Mouse (Mus musculus) stomach, embryonic 16.5 days (tissue): ENCODE results near the gene Fto. TPM values are rescaled to one million over a fixed set of nuclear protein-coding genes. Genes with fewer than 3 reads are reported as not detected.
A peak's percentile ranks its signal among the peaks of the same experiment; 100 is the strongest.

Source experiments
- ATAC-seq: fragments of 200-750 bp; cut with Nextera tagmentation; 2 replicates; pipeline ENCODE4 v1.8.0; 2017; ENCODE audit warnings: moderate number of reproducible peaks, moderate TSS enrichment; ENCODE audit not compliant: insufficient read depth, low FRiP score
- H3K27ac ChIP-seq: fragments of 300-500 bp; sonication (generic); 2 replicates; pipeline ENCODE4 v1.5.1; 2014; ENCODE audit warnings: low read length
- H3K27me3 ChIP-seq: fragments of 300-500 bp; sonication (generic); 2 replicates; pipeline ENCODE4 v1.6.1; 2014; ENCODE audit warnings: low read length, control low read depth, mixed read lengths; ENCODE audit not compliant: control insufficient read depth, insufficient read depth
- H3K36me3 ChIP-seq: fragments of 300-500 bp; sonication (generic); 2 replicates; pipeline ENCODE4 v1.6.1; 2014; ENCODE audit warnings: low read length; ENCODE audit not compliant: control insufficient read depth, insufficient read depth
- H3K4me1 ChIP-seq: fragments of 300-500 bp; sonication (generic); 2 replicates; pipeline ENCODE4 v1.6.1; 2014; ENCODE audit warnings: low read length, control low read depth, mixed read lengths; ENCODE audit not compliant: control insufficient read depth, insufficient read depth
- H3K4me2 ChIP-seq: fragments of 300-500 bp; sonication (generic); 2 replicates; pipeline ENCODE4 v1.6.1; 2014; ENCODE audit warnings: low read depth, low read length, mixed read lengths
- H3K4me3 ChIP-seq: fragments of 300-500 bp; sonication (generic); replicated peaks from 2 replicates; pipeline ENCODE4 v1.5.1; 2014; ENCODE audit warnings: mild to moderate bottlenecking, low read length
- H3K9ac ChIP-seq: fragments of 300-500 bp; sonication (generic); 2 replicates; pipeline ENCODE4 v1.6.1; 2014; ENCODE audit warnings: low read length
- H3K9me3 ChIP-seq: fragments of 300-500 bp; sonication (generic); replicated peaks from 2 replicates; pipeline ENCODE4 v1.6.1; 2016; ENCODE audit warnings: low read length, control low read depth; ENCODE audit not compliant: control insufficient read depth
- WGBS: fragments of 180-500 bp; shearing (Covaris S2); extraction: QIAGEN DNeasy Blood & Tissue Kit; methylation state at CpG from one replicate; pipeline ENCODE4 v1.1.7; 2014; 5-methylcytosine and 5-hydroxymethylcytosine counted together
- polyA plus RNA-seq: library from polyadenylated mRNA; unstranded; fragments of >200 nt; fragmentation: Nextera tagmentation; extraction: Ambion mirVana; gene quantifications from 2 replicates; pipeline ENCODE4 v1.2.1, GENCODE M21; 2015

Fto gene
- polyA plus RNA-seq, 1 experiment from 2014 or later = 73.4 TPM

DNA sequence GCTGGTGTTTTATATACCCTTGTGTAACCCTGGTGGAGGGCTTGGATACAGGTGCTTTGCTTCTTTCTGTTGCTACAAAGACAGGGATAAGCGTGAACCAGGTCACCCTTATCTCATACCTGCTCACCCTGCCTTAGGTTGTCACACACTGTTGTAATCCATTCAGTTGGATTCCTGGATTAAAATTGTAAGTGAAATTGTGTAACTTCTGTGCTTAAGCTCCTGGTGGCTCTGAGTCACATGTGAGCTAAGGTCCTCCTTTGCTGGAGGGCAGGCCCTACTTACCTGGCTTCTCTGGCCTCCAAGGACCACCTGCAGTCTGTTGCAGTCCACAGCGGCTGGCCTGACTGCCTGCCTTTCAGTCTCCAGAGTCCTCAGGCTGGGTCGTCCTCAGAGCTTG is 71.1 kb downstream of the Fto start:
- Histone ChIP-seq H3K36me3 (no peaks in the 10 kb centered on the region), H3K27ac (peak overlapping the region; percentile 46; the same call in 1 of the 2 replicates), H3K4me1 (peaks cover 21% of the 10 kb centered on the region), H3K4me3 (no peak overlapping the region), H3K4me2 (no peak overlapping the region), H3K9me3 (no peaks in the 10 kb centered on the region), H3K27me3 (no peaks in the 10 kb centered on the region), H3K9ac (no peak overlapping the region)
- no peak for ATAC-seq
- WGBS = 75% methylated on average over 3 of the region's 3 CpGs

DNA sequence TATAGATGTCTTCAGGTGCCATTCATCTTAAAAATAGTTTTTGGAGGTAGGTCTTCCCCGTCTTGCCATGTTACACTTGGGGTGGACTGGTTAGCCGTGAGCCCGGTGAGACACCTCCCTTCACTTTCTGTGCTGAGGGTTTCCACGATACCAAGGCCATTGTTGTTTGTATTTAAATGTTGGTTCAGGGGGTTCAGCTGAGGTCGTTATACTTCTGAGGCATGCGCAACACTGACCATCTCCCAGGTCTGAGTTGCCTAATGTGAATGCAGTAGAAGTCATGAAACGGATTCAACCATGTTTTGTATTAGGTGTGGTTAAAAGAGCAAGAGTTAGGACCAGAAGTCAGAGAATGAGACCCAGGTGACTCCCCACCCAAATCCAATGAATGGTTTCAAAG is 72.5 kb downstream of the Fto start:
- ATAC-seq = no peak
- no peak overlapping the region for H3K4me3 ChIP-seq
- H3K27ac ChIP-seq = no peak overlapping the region
- no peaks in the 10 kb centered on the region for H3K36me3 ChIP-seq
- no peaks in the 10 kb centered on the region for H3K27me3 ChIP-seq
- H3K9me3 ChIP-seq = no peaks in the 10 kb centered on the region
- 89% methylated on average over 7 of the region's 7 CpGs for WGBS
- no peak overlapping the region for H3K4me2 ChIP-seq
- H3K4me1 ChIP-seq = peaks cover 25% of the 10 kb centered on the region
- H3K9ac ChIP-seq = no peak overlapping the region

DNA sequence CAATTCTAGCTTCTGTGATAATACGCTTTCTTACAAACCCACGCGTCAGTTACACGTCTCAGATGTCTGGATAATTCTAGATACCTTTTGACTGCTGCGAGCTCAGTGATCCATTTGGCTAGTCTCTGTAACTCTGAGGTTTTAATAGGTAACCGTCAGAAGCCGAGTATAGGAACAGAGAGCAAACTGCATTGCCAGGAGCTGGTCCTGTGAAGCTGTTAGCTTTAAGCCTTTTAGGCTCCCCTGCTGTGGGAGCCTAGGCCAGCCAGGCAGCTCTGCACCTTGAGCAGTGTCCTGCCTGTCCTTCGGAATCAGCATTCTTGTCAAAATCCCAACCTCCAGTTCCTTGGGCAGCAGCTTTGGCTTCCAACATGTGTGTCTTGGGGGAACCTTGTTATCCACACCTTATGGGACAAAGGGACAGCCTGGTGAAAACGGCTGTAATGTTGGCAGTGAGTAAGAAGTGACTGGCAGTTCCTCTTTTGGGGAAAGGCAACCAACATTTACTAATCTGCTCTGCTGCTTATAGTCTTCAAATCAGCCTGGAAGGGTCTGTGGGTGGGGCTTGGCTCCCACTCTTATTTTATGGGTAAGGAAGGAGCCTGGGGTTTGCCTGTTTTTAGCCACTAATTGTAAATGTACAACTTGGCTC is 77.2 kb downstream of the Fto start:
- 77% methylated on average over 9 of the region's 9 CpGs for WGBS
- Histone ChIP-seq H3K27ac (no peak overlapping the region), H3K36me3 (no peaks in the 10 kb centered on the region), H3K9me3 (no peaks in the 10 kb centered on the region), H3K4me1 (peaks cover 18% of the 10 kb centered on the region), H3K9ac (no peak overlapping the region), H3K27me3 (no peaks in the 10 kb centered on the region), H3K4me3 (no peak overlapping the region), H3K4me2 (no peak overlapping the region)
- ATAC-seq = no peak

DNA sequence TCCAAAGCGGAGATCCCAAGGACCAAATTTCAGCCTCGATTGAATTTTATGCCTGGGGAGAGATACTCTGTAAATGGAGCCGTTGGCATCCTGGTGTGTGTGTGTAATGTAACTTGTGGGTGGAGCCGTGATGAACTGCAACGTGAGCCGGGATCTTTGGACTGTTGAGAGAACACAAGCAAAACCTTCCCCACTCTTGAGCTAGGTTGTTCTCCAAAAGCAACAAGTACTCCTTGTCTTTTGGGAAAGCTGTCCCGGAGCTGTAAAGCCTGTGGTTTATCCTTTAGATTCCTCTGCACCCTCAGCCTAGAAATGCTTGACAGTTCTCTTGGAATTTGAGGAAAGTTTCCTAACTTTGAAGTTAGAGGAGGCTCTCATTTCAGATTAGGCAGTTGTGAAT is 78.9 kb downstream of the Fto start:
- no peak overlapping the region for H3K4me3 ChIP-seq
- no peaks in the 10 kb centered on the region for H3K27me3 ChIP-seq
- no peaks in the 10 kb centered on the region for H3K9me3 ChIP-seq
- no peaks in the 10 kb centered on the region for H3K36me3 ChIP-seq
- WGBS = 47% methylated on average over 7 of the region's 7 CpGs
- peaks cover 18% of the 10 kb centered on the region for H3K4me1 ChIP-seq
- no peak overlapping the region for H3K4me2 ChIP-seq
- 0 out of 2 replicates have a peak overlapping the region, but pooled peaks have one; percentile 17 for H3K27ac ChIP-seq
- no peak overlapping the region for H3K9ac ChIP-seq
- no peak for ATAC-seq

DNA sequence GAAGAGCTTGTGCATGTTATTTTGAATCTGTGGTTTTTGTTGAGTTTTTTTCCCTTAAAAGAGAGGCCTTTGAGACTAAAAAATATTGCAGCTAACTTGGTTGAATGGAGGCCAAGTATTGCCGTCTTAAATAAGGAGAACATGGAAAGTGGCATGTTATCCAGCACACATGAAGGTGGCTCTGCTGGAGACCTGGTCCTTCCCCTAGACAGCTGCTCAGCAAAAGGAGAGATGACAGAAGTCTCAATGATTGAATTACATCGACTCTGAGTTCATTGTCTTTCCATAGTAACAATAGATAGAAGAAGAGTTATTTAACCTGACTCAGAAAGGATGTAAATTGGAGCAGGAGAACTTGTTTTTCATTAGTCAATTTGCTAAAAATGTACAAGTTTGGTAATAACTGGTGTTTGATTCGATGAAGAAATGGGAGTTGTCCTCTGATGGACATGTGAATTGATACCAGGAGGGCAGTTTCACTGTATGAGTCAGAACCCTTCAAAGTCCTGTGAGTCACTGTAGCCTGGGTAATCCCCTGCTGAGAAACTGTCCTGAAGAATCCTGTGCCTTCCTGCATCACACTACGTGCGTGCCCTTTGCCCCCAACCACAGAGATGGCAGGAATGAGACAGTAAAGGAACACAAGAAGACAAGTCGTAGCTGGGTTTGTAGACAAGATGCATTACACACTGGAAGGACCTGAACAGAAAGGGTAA is 82.2 kb downstream of the Fto start:
- 77% methylated on average over 6 of the region's 6 CpGs for WGBS
- Histone ChIP-seq H3K9ac (no peak overlapping the region), H3K27ac (no peak overlapping the region)

DNA sequence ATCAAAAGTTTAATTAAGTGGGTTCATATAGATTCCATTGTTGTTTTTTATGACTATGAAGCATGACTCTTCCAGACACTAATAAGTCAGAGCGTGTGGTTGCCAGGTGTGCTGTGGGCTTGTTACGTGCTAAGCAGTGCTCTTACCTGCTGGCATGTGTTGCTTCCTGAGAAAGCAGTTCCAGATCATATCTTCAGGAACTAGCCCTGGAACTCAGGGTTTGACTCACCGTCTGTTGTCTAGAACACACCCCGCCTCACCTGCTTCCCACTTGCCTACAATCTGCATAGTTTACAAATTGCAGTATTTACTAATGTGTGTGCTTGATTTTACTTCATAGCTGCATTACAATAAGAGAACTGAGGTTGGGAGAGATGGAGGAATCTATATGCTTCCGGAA is 84.7 kb downstream of the Fto start:
- no peak overlapping the region for H3K4me2 ChIP-seq
- ATAC-seq = no peak

More for the DNA sequence above, 82.2 kb downstream of the Fto start:
- Histone ChIP-seq H3K27me3 (no peaks in the 10 kb centered on the region), H3K4me2 (no peak overlapping the region), H3K4me3 (no peak overlapping the region), H3K4me1 (peaks cover 9% of the 10 kb centered on the region), H3K9me3 (no peaks in the 10 kb centered on the region), H3K36me3 (no peaks in the 10 kb centered on the region)
- no peak for ATAC-seq

DNA sequence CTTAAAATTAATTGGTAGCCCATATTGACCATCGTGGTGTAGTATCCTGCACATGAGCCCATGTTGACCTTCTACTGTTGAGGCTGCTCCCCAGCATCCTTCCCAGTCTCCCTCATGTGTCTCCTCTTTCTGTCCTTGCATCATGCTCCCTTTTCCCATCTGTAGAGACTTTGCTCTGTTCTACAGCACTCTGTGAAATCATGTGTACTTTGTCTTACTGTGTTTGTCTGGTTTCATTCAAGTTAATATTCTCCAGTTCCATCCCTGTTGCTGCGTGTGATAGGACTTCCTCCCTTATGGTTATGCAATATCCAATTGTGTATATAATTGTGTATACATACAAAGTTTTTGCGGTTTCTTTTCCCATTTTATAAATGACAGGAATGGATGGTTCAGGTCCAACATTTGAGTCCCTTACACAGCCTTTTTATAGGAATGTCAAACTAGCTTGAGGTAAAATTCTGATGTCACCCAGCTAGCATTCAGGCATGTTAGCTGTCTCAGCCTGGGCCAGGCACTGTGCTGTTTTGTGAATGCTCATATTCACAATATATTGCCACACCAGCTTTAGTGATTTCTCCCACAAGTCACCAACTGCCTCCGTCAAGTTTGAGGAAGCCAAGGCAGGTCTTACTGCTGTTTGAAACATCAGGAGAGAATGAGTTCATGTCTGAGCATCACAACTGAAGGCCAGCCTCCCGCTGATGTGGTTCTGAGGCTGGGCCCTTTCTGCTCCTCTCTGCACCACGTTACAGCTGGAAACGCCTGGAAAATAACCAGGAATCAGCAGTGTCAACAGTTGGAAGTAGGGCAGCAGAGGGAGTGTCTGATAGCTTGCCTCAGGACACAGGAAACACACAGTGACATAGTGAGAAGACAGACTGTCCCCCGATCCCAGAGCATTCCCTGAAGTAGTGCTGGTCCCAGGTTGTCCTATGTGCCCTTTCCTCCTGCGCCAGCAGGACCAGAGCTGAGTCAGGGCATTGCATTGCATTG is 90.0 kb downstream of the Fto start:
- Histone ChIP-seq H3K4me1 (0 out of 2 replicates have a peak, but pooled peaks cover 8% of the 10 kb centered on the region), H3K27ac (no peak overlapping the region), H3K27me3 (no peaks in the 10 kb centered on the region), H3K4me2 (no peak overlapping the region), H3K9ac (no peak overlapping the region), H3K36me3 (no peaks in the 10 kb centered on the region), H3K4me3 (no peak overlapping the region), H3K9me3 (no peaks in the 10 kb centered on the region)
- 66% methylated on average over 9 of the region's 9 CpGs for WGBS
- ATAC-seq = no peak

More for the DNA sequence above, 84.7 kb downstream of the Fto start:
- Histone ChIP-seq H3K9ac (no peak overlapping the region), H3K36me3 (no peaks in the 10 kb centered on the region), H3K4me3 (no peak overlapping the region), H3K9me3 (no peaks in the 10 kb centered on the region), H3K27me3 (no peaks in the 10 kb centered on the region), H3K27ac (no peak overlapping the region), H3K4me1 (peaks cover under 1% of the 10 kb centered on the region; the same call in 1 of the 2 replicates)
- WGBS = 85% methylated on average over 5 of the region's 5 CpGs

DNA sequence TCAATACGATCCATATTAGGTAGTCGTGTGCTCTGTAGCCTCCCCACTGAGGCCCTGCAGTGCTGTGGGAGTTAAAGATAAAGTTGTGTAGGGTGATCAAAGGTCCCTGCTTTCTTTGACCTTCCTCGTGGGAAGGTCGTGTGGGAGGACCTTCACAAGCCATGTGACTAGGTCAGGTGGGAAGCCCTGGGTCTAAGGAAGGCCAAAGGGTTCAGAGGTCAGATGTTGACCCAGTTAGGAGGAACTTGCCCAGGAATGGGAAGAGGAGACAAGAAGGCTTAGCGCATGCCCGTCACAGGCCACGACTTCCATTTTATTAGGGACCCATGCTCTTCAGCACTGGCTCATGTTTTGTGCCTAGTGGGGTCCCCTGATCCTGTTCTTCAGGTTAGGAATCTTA is 91.0 kb downstream of the Fto start:
- Histone ChIP-seq H3K9me3 (no peaks in the 10 kb centered on the region), H3K4me1 (0 out of 2 replicates have a peak, but pooled peaks cover 8% of the 10 kb centered on the region), H3K36me3 (no peaks in the 10 kb centered on the region), H3K4me3 (no peak overlapping the region), H3K9ac (no peak overlapping the region), H3K4me2 (no peak overlapping the region), H3K27me3 (no peaks in the 10 kb centered on the region), H3K27ac (no peak overlapping the region)
- no peak for ATAC-seq
- 85% methylated on average over 7 of the region's 7 CpGs for WGBS
